Mouse (Mus musculus) left cerebral cortex, adult 8-10 months (tissue): ENCODE measurements around the gene Tarbp1. TPM values are rescaled to one million over a fixed set of nuclear protein-coding genes. Genes with fewer than 3 reads are reported as not detected.
"Not testable (repeated sequence)": the region's sequence is repeated elsewhere in the genome, so short reads cannot be mapped to it uniquely, and the experiment has no call there.

Experiments
- DNase-seq, 2 experiments: peaks; one replicate each; pipeline ENCODE4 v3.0.0; 2022; ENCODE audit warnings: low spot score in 2 of 2
- total RNA-seq, 4 experiments: library from RNA; stranded (reverse); gene quantifications; 2 replicates each; pipeline ENCODE4 v1.2.4; 2022

Gene Tarbp1
- total RNA-seq, 4 experiments from 2014 or later: 4.0 to 4.8 (median 4.3) TPM

DNA sequence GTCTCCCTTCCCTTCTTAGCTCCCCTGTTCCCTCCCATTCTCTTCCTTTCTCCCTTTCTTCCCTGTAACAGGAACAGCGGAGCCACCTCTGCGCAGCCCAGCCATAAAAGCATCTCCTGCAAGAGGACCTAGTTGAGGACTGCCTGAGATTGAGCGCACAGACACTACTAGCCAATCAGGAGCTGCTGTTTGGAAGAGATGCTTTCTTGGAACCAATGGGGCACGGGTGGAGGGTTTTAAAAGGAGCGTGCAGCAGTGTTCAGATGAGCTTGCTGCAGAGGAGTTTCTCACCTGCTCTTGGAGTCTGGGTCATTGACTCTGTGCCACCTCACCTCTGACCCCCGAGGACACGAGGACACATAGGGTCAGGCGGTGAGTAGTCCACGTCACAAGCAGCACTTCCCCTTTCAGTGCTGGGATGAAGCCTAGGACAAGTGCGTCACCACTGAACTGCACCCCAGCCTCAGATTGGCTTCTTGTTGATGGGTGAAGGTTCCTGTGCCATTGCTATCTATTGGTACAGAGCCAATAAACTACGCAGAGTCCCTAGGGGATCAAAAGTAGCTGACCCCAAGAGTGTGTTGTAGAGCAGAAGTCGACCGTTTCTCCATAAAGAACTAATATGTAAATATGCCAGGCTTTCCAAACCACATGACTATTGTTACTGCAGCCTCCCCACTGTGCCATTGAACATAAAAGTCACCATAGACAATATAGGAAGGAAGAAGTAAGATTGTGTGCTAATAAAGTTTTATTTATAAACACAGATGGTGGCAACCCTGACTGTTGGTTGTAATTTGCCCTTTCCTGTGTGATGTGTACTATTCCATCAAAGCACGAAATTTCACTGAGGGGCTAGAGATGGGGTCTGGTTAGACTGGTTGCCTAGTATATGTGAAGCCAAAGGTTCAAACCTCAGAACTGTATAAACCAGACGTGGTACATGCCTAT lies 19.6 kb upstream of the Tarbp1 start:
- DNase-seq: no peak

DNA sequence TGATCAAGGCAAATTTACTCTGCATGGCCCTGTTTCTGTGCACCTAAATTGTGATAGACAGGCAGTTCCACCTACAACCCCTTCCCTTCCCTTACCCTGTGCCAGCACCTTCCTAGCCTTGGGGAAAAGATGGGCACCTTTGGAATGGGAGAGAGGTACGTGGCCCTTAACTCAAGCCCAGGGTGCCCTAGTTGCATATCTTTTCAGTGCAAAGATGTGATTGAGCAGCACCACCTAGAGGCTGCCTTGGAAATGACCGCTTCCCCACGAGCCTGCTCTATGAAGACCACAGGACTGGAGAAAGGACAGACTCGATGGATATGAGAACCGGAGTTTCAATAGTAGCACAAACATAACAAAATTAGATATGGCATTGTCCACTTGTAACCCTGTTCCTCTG lies 8.1 kb upstream of the Tarbp1 start:
- peak in 1 of 2 experiments; percentile 79 for DNase-seq

DNA sequence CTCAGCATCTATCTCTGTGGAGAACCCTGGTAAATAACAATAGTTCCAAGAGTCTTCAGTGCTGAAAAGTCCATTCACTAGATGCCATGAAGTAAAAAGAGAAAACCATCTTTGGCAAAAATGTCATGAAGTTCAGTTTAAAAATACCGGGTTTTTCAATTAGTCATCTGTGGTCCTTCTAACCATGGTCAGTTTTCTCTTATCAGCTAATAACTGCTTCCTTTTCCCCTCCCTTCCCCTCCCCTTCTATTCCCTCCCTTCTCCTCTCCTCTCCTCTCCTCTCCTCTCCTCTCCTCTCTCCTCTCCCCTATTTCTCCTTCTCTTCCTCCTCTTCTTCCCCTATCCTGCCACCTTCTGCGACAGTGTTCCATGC lies 7.5 kb upstream of the Tarbp1 start:
- no peak for DNase-seq

DNA sequence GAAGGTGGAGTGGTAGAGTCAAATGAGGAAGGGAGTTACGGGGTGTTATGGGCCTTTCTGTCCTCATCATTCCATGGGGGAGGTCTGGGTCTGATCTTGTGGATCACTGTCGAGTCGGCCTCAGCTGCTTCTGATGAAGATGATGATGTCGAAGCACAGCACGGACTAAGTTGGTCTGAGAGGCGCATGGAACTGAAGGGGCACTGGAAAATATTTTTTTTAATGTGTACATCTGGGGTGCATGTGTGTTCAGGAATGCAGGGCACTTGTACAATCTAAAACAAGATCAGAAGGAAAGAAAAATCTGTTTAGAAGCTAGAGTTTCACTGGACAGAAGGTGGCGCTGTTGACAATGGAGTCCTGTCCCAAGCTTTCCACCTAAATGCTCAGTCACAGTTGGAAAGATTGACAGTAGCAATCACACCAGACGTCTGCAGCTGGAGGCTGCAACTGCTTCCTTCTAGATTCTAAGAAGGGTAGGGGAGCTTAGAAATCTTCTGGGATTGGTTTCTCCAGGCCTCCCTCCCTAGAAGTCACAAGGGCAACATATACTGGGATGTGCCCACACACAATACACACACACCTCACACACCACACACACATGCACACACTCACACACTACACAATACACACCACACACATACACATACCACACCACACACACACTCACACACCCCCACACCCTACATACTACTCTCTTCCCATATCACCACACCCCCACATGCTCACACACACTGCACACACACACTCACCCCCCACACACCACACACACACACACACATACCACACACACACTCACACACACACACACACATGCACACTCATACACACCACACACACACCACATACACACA lies 6.9 kb upstream of the Tarbp1 start:
- DNase-seq: no peak

DNA sequence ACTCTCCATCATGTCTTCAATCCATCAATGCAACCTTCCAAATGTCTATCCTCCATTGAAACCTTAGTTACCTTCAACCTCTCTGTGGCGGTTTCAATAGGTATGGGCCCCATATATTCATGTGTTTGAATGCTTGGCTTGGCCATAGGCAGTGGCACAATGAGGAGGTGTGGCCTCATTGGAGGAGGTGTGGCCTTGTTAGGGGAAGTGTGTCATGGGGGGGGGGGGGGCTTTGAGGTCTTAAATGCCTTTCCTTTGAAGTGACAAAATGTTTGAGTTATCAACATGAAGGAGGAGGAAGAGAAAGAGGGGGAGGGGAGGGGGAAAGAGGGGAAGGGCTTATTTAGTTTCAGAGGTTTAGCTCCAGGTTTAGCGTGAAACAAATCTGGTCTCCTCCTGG lies 5.5 kb upstream of the Tarbp1 start:
- DNase-seq: no peak

DNA sequence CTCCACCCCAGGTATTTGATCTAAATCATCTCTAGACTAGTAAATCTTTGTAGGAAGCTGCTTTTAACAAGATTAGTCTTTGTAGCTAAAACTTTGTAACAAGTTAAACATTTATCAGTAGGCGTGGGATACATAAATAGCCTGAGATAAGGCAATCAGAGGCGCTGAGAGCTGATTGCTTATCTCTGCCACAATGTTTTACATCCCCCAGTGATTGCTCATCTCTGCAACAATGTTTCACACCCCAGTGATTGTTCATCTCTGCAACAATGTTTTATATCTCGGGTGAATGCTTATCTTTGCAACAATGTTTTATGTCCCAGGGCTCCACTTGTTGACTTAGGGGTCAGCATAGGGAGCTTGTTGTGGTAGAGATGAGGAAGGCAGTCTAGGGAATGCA lies 3.8 kb upstream of the Tarbp1 start:
- DNase-seq: no peak

DNA sequence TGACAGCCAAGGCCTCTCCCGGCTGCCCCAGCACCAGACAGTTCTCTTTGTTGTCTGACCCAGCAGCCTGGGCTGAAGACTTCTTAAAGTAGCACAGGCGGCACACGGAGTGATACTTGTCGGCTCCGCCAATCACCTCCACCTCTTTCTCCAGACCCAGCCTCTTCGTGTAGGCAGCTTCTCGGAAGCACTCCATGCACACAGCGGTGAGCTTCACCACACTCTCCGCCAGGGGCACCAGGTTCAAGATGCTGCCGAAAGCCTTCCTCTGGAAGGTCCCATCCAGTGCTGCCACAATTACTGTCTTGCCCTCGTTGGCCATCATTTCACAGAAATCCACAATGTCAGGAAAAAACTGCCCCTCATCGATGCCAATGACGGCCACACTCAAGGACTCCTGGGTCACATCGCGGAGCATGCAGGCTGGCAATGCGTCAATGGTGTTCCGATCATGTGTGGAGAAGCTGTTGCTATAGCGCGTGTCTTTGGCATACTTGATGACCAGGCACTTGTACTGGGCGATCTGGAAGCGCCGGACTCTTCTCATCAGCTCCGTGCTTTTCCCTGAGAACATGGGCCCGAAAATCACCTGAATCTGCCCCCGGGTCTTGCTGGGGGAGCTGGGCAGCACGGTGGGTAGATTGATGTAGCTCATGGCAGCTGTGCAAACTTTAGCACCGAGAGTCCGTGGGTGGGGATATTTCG lies 1.4 kb upstream of the Tarbp1 start:
- not testable (repeated sequence) for DNase-seq

DNA sequence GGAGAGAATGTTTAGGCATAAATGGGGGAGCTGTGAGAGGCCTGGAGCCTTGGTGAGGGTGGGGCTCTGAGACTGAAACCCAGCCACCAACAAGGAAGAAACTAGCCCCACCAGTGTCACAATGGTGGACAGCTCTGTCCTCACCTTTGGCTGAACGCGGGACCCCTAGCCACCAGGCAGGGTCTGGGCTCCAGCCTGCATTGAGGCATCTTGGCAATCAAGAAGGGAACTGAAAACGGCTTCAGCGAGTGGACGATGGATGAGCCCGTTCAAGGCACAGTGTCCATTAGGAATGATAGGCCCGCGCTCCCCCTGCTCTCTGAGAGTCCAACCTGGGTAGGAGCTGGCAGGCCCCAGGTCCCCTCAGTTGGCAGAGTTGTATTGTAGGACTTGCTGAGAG lies 873 bp upstream of the Tarbp1 start:
- DNase-seq: not testable (repeated sequence)

DNA sequence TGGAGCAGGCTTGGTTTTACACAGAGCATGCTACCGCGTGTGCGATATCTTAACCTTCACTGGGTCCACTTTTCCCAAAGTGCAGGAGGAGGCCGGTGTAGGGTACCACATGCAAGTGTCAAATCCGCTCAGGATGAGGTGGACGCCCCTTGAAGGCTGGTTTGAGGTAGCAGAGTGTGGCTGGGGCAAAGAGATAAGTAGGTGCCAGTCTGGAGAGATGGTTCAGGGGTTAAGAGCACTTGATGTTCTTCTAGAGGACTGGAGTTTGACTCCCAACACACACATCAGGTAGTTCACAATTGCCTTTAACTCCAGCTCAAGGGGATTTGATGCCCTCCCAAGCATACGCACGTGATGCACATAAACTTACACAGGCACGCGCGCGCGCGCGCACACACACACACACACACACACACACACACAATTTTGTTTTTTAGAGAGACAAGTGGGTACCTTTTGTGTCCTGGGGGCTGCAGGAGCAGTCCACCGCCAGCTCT lies 1.0 kb downstream of the Tarbp1 start:
- DNase-seq: no peak

DNA sequence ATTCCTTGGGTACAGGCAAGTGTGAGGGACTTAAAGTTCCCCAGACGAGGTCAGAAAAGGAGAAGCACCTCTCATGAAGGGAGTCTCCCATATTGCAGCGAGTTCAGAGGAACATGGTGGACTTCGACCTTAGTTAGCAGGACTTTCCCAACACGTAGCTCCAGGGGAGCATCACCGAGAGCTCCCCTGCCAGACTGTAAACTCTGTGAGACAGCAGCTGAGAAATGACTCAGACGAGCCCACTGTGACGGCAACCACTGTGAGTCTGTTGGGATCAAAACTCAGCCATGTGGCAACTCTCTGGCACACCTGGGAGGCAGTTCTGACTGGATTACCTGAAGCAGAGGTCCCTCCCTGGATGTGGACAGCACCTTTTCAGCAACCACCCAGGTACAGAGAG lies 10.8 kb downstream of the Tarbp1 start:
- DNase-seq: no peak

DNA sequence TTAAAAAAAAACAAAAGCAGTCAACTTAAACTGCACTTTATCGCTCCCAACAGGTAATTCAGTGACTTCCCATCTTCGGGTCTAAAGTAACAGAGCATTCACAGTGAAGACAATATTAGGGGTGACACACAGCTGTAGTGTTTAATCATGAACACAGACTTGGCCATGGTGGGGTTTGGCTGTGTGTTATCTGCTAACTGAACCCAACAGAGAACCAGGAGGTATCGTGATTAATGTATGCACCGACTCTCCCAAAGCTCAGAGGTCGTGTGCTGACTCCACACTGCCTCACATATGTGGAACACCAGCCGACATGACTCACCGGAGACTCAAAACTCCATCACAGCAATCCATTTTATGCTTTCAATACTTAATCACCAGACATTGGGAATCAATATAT lies 13.1 kb downstream of the Tarbp1 start:
- no peak for DNase-seq

DNA sequence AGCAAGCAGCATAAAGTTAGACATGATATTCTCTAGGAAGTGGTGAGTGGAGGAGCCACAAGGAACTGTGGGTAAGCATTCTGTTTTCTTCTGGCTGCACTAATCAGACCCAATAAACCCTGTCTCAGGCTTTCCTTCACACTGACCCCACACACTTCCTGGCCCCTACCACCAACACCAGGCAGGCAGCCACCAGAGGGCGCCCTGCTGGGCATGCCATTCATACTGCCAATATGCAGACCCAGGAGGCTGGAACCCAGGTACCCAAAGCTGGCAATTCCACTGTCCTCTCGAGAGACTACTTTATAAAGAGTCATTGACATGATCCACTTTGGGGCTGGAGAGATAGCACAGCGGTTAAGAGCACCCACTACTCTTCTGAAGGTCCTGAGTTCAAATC lies 14.6 kb downstream of the Tarbp1 start:
- peak in 1 of 2 experiments; percentile 30 for DNase-seq

DNA sequence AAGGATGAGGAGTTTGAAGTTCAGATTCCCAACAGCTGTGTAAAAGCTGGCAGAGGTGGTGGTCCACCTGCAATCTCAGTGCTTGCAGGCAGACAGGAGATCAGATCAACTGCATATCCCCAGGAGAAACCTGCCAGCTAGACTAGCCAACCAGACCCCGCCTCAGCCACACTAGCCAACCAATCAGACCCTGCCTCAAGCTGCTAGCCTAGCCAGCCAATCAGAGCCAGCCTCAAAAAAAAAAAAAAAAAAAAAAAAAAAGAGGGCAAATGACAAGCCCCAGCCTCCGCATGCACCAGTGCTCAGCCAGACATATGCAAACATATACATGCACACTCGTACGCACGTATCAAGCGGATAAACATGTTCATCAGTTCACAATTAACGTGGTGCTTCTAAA lies 19.5 kb downstream of the Tarbp1 start:
- no peak for DNase-seq

DNA sequence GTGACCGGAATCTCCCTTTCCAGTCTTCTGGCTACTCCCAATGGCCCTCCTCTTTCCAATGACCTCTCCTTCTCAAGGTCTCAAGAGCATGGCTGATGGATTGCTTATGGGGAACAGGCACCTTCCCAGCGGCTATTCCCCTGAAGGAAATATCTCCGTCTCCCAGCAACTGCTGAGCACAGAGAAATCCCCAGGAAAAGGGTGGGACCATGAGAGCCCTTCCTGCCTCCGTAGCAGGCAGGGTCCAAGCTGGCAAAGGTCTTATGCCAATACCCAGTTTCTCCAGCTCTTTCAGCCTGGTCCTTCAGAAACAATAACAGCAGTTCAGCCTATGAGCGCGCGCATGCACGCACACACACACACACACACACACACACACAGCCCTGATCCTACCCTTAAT lies 23.7 kb downstream of the Tarbp1 start:
- no peak for DNase-seq

DNA sequence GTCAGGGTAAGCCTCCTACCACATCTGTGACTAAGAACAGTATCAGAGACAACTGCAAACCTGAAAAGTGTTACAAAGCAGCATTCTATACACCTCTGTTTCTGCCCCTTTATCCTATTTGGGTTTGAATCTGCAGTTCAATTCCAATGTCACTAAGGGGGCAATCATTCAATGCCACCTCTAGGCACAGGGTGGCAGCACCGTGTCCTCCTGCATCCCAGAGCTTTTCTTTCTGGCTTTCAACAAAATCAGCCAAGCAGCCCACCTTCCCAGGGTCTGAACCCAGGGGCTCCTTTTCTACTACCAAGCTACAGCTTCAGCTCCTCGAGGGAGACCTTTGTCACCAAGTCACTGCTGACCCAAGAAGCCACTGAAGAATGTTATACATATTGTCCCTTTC lies 35.9 kb downstream of the Tarbp1 start:
- DNase-seq: no peak

DNA sequence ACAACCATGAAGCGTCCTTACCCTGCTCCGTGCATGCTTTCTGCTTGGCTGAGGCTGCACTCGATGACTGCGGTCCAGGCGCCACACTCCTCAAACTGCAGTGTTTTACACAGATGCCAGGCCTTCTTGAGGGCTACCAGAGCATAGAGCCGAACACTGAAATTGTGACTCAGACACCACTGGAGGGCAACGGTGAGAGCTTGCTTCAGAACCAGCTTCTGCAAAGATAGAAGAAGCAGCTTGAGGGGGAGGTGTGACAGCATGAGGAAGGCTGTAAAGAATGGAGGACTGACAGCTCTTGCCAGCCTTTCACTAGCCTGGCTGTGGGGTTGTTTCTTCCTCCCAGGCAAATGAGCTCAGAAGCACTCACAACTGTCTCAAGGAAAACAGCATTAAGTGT lies 41.0 kb downstream of the Tarbp1 start:
- peak; percentile 25 to 72 for DNase-seq

DNA sequence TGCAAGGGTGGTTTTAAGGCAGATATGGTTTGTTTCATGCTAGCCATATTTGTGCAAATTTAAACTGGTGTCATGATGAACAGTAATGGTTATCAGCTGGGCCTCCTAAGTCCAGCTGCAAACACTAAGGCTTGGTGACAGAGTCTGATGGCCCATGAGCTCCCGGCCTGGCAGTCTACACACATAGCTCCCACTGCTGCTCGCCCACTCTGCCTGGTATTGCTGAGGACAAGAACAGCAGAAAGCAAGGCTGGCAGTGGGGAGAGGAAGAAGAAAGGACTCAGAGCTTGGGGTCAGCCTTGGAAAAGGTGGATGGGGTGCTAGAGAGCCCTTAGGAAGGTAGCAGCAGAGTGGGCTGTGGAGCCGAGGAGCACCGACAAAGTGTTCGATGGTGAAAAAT lies 45.2 kb downstream of the Tarbp1 start:
- DNase-seq: no peak

DNA sequence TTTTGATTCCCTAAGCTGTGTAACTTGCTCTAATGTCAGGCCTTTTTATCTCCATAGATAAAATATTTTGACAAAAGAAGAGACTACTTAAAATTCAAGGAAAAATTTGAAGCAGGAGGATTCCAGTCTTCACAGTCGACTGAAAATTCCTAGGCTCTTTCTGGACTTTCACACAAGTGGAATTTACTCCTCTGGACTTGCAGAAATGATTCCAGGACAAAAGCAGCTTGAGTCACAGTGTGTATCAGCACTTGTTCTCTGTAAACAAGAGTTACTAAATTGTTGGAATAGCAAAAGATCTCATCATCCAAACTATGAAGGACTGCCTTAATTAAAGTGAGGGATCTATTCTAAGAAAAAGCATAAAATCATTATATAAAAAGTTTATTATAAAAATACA lies 49.9 kb downstream of the Tarbp1 start:
- DNase-seq: no peak

DNA sequence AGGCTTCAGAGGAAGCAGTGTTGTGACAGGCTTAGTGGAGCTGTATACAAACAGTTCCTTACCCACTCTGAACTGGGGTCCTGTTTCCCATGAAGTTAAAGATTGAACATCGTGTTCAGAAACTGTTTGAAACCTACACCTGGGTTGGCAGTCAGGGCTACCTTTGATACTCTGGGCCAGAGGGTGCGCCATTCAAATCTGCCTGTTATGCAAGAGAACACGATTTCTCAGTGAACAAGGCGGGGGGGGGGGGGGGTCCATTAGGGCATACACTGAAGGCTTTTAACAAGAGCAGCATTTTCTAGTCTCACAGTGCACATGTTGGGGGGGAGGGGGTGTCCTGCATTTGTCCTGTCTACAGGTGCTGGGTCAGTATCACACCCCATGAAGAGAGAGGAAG lies 50.7 kb downstream of the Tarbp1 start:
- no peak for DNase-seq

DNA sequence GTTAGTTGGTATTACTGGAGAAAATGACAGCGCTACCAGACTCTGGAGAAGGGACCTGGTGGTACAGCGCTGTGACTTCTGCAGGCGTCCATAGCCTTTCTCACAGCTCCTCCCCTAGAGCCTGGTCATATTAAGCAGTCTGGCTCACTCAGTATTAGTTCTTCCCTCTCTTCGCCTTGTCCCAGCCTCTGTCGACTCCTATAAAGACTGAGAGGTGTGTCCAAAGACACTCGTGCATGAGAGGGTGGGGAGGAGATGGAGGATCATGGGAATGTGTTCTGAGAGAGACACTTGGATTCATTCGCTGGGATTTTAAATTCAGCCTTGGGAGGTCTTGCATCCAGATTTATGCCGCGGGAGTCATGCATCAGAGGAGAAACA lies 52.0 kb downstream of the Tarbp1 start:
- DNase-seq: no peak

DNA sequence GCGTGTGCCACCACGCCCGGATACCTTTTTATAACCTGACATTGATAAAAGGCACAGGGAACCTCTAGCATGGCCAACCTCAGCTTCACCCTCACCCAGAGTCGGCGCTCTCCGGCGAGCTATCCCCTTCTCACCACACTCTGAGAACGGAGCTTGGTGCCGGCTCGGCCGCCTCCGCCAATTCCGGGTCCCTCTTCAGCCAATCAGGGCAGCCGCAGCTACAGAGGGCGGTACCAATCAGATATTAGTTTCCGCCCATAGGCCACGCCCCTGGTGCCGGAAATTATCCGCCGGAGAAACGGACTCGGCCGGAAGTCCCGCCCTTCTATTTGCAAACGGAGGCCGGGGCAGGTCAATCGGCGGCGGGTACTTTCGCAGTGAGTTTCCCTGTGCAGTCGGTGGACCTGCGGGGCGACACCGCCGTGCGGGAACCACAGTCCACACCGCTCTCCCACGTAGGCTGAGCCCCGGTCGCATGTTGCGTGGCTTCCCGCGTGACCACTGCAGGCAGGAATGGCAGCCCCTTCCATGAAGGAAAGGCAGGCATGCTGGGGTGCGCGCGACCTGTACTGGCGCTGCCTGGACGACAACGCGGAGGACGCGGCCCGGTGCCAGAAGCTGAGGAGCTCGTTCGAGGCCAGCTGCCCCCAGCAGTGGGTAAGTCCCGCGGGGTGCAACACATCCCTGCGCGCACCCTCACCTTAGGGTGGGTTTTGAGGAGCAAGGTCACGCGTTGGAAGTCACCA lies 52.5 kb downstream of the Tarbp1 start, which contains the start of gene Coa6:
Coa6 (plus strand) TSS at position 342 of the 746 bp plus-strand sequence.
- DNase-seq: peak; percentile 96
